Mouse (Mus musculus) c-Kit-negative CD71-positive TER-119-positive erythroid progenitor cells, embryonic 14.5 days (primary cell): ENCODE data around the gene Fat4.

Source experiments
- DNase-seq: peaks from one replicate; pipeline ENCODE4 v3.0.0-alpha.2; 2013; ENCODE audit warnings: low read depth, low spot score

The Fat4 gene

GRCm38 (mm10) chr3:38886890-38887355 lies at the start of gene Fat4:
Fat4 (plus strand) TSS chr3:38886940.
- DNase-seq = no peak

- DNase-seq = no peak
These were observed 47.3 kb upstream of the Fat4 start for GRCm38 (mm10) chr3:38839438-38839837.

- no peak for DNase-seq
These were observed 43.7 kb upstream of the Fat4 start for GRCm38 (mm10) chr3:38843000-38843538.

- DNase-seq = no peak
These were observed 39.9 kb upstream of the Fat4 start for GRCm38 (mm10) chr3:38846602-38847382.

GRCm38 (mm10) chr3:38849077-38849476 lies 37.7 kb upstream of the Fat4 start:
- DNase-seq = no peak

GRCm38 (mm10) chr3:38849536-38849935 lies 37.2 kb upstream of the Fat4 start:
- no peak for DNase-seq

GRCm38 (mm10) chr3:38853650-38854049 lies 33.1 kb upstream of the Fat4 start:
- no peak for DNase-seq

- no peak for DNase-seq
These were observed 26.1 kb upstream of the Fat4 start for GRCm38 (mm10) chr3:38860683-38861082.

GRCm38 (mm10) chr3:38871291-38871690 lies 15.4 kb upstream of the Fat4 start:
- DNase-seq = no peak

GRCm38 (mm10) chr3:38875872-38876271 lies 10.9 kb upstream of the Fat4 start:
- DNase-seq = no peak

- DNase-seq = no peak
These were observed 10.0 kb upstream of the Fat4 start for GRCm38 (mm10) chr3:38876706-38877105.

- no peak for DNase-seq
These were observed 4.0 kb upstream of the Fat4 start for GRCm38 (mm10) chr3:38882778-38883177.

GRCm38 (mm10) chr3:38883676-38884075 lies 3.1 kb upstream of the Fat4 start:
- DNase-seq = no peak

- DNase-seq = no peak
These were observed 2.5 kb upstream of the Fat4 start for GRCm38 (mm10) chr3:38884276-38884675.

GRCm38 (mm10) chr3:38884919-38885418 lies 1.8 kb upstream of the Fat4 start:
- no peak for DNase-seq

- DNase-seq = no peak
These were observed 1.2 kb upstream of the Fat4 start for GRCm38 (mm10) chr3:38885481-38886001.

GRCm38 (mm10) chr3:38886061-38886821 lies 499 bp upstream of the Fat4 start:
- DNase-seq = no peak

GRCm38 (mm10) chr3:38887381-38887991 lies 746 bp downstream of the Fat4 start:
- DNase-seq = no peak

- DNase-seq = no peak
These were observed 1.4 kb downstream of the Fat4 start for GRCm38 (mm10) chr3:38888111-38888510.

GRCm38 (mm10) chr3:38892791-38893224 lies 6.1 kb downstream of the Fat4 start:
- DNase-seq = no peak

- DNase-seq = no peak
These were observed 14.1 kb downstream of the Fat4 start for GRCm38 (mm10) chr3:38900839-38901238.

GRCm38 (mm10) chr3:38906832-38907231 lies 20.1 kb downstream of the Fat4 start:
- DNase-seq = no peak
